Mouse (Mus musculus) adrenal gland, postnatal 25 days (tissue): Measurements from ENCODE around the gene Vgll2. TPM values are rescaled to one million over a fixed set of nuclear protein-coding genes. Genes with fewer than 3 reads are reported as not detected.

ENCODE experiments used
- DNase-seq: peaks from one replicate; pipeline ENCODE4 v3.0.0; 2021; ENCODE audit warnings: mixed read lengths
- long read RNA-seq: library from polyadenylated mRNA; stranded (forward); transcript quantifications from one replicate; pipeline ENCODE4 v2.0.0, GENCODE M21; 2021
- total RNA-seq: library from RNA; stranded (reverse); gene quantifications from 2 replicates; pipeline ENCODE4 v1.2.3, GENCODE M21; 2021

Vgll2 gene
- not detected in 2 replicates for total RNA-seq
- long read RNA-seq: 0 reads

DNA sequence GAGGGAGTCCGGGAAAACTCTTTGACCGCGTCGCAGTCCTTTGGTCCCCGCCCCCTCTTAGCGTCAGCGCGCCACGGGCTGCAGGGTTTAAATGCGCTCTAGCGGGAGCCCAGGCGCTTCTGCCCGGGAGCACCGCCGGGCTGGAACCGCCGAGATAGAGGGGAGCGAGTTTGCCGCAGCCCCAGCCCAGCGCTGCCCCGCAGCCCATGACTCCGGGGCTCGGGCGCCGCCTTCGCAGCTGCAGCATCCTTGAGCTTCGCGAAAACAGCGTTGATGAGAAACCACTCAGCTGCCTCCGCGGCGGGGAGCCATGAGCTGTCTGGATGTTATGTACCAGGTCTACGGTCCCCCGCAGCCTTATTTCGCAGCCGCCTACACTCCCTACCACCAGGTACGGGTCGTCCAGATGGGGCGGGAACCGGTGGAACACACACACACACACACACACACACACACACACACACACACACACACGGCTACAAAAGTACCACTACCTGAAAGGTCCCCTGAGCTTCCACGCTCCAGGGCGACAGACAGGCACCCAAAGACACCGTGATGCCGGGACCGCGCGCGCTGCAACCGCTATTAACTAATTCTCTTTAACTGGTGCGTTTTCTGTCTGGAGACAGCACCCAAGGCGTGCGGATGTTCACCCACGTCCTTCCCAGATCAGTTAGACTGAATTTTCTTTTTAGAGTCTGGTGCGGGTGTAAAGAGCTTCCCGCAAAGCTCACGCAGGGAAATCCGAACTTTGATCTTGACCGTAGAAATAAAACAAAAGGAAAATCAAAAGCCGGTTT, at the start of gene Vgll2:
TSS of gene Vgll2 (plus strand) at position 90 of the 800 bp plus-strand sequence.
- DNase-seq: peak; percentile 45

DNA sequence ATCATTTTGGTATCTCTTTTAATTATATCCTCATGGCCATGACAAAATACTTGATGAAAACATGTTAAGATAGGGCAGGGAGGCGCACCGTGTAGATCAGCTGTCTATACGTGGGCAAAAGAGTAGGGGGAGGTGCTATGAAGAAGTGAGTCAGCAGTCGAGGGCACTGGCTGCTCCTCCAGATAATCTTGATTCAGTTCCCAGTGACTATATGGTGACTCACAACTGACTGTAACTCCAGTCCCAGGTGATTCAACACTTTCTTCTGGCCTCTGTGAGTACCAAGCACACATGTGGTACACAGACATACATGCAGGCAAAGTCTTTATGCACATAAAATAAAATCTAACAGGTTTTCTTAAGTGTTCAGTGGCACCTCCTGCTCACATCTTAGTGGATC, 47.2 kb upstream of the Vgll2 start:
- DNase-seq: no peak

DNA sequence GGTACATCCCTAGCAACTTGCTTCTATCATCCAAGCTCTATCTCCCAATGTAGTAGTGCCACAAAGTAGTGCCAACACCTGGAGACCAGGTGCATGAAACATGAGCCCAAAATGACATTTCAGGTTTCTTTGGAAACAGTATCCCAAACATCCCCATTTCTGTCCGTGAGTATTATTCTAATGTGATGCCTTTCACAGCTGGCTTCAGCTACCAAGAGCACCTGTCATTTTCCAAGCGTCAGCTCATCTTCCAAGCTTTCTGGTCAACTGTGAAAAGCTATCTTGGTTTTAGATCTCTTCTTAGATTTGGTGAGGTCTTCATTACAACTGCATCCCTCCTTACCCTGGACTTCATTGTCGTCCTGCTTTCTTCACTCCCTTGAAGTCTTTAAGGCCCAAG, 46.7 kb upstream of the Vgll2 start:
- no peak for DNase-seq

DNA sequence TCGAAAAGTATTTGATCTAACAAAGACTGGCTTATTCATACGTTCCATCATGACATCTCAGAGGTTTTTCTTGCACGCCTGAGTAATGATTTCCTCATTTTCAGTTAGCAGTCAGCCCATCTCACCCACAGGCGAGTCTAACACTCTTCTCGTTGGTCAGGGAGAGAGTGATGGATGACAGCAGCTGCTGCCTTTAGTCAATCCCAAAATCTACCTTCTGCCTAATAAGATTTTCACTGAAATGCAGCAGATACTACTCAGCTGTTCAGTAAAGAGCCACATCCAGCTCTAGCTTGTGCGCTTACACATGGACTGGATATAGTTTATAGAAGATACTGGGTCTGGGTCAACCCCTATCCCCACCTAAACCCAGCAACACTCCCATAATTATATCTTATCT, 40.7 kb upstream of the Vgll2 start:
- DNase-seq: no peak

DNA sequence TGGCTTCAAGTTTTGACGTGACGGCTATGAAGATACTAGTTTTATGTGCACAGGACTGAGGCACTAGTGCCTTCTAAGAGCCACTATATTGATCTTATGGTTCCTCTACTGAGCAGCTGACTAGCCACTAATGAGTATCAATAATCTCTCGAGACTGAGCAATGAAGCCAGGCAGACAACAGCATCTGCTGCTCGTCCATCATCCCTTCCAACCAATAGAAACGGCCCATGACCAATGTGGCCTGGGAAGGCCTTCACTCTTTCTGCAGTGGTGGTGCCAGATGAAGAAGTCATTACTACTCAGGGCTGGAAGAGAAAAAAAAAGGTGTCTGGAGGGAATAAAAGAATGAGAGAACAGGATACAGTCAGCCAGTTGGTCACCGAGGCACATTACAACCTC, 39.9 kb upstream of the Vgll2 start:
- DNase-seq: no peak

DNA sequence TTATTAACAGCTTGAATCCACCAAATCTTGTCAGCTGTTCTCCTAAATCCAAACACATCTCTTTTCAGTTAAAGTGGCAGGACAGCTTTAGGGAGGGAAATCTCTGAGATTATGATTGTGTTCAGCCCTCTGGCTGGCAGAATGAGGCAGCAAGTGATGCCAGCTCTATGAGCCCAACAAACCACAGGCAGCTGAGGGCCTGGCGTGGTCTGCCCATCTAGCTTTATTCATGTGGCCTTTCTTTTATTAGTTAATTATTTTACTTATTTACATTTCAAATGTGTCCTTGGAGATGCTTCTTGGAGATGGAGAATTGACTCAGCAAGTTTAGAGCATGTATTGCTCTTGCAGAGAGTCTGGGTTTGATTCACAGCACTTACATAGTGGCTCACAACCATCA, 3.8 kb upstream of the Vgll2 start:
- DNase-seq: no peak

DNA sequence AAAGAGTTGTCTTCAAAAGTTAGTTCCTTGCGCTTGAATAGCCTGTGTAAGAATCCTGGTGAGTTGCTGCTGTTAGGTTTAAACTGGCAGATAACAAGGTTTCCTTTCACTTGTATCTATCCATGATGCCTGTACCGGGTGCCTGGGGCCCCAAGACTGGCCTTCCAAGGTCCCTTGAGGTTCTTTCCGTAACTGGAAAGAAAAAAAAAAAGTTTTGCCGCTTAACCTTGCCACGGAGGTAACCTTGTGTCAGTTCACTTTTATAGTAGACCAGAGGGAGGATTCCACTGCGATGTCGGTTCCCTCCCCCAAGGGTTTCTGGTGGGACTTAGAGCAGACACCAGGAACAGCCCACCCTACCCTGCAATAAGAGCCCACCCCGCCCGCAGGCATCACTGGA, 1.1 kb upstream of the Vgll2 start:
- DNase-seq: no peak

DNA sequence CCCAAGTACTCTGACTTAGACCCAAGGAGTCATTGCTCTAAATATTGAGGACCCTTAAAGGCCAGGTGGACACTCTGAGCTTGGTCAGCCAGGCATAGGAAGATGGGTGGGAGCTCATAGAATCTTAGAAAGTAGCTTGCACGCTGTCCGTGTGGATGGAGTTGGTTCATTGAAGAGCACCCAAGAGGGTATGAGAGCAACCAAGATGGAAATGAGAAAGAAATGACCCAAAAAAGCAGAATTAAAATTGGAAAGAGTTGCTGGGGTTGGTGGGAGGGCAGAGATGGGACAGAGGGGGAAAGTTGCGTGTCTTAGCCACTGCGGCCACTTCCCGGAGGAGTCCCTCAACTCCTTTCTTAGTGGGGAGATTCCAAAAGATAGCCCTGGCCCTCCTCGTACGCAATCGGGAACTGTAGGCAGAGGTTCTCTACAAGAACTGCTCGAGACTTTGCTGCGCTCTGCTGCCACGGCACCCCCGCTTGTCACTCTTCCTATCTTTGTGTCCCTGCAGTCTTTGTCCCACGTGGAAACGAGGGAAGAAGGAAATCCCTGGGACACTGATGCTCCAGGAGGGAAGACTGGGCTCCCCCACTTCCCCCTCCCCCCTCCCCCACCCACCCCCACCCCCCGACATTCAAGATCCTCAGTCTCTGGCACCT, 437 bp upstream of the Vgll2 start:
- no peak for DNase-seq

DNA sequence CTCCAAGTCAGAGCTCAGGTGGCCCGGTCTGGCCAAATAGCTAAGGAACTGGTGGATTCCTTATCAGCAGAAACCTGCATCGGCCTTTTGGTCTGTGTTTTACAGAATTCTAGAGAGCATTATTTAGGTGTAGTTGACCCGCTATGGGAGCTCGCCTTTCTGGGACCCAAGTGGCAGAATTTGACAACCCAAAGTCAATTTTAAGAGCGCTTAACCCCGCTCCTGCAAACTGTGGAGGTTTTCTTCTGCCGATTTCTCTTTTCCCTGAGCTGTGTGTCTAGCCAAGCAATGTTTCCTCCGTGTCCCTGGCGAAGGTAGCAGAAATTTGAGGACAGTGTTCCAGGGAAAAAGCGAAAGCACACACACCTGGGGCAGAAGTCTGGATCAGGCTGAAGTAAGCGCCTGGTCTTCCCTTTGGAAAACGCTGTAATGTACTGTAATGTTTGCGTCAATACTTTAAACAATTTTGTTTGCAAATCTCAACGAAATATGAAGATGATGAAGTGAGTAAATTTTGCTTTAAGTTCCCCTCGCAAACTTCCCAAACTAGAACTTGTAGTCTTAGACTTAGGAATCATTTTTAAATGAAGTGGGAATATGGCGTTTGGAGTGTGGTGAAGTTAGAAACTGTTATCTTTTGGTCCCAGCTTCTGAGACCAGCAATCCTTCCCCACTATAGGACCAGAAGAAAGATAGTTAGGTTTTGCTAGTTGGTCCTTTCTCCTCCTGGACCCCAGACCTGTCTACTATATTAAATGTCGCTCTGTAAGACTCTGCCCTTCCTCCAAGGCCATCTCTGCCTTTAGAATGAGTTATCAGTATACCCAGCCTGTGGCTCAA, 1.1 kb downstream of the Vgll2 start:
- DNase-seq: no peak

DNA sequence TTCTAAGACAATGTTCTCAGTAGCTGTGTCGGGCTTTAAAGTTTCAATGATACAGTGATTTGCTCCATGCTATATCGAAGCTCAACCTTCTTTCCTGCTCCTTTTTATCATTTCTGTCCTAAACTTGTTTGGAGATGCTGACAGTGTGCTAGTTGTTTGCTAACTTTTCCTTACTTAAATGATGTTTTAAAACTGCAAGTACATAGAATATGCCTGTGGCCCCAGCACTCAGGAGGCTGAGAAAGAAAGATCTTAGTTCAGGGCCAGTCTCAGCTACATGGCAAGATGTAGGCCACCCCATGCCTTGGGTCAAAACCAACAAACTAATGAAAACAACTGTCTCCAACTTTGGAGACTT, 1.7 kb downstream of the Vgll2 start:
- no peak for DNase-seq

DNA sequence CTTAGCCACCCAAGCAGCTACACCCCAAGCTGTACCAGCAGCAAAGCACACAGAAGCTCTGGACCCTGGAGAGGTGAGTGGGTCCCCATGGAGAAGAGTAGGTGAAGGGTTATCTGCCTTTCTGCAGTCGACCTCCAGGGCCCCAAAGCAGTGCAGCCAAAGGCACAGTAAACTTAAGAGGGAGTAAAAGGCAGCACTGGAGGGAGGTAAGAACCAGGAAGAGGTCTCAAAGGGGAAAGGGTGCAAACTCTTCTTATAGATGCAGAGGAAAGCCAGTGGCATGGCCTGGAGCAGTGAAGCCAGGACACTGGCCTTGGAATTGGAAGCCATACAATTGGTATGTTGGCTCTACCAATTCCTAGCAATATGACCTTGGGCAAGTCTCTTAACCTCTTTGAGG, 3.0 kb downstream of the Vgll2 start:
- no peak for DNase-seq

DNA sequence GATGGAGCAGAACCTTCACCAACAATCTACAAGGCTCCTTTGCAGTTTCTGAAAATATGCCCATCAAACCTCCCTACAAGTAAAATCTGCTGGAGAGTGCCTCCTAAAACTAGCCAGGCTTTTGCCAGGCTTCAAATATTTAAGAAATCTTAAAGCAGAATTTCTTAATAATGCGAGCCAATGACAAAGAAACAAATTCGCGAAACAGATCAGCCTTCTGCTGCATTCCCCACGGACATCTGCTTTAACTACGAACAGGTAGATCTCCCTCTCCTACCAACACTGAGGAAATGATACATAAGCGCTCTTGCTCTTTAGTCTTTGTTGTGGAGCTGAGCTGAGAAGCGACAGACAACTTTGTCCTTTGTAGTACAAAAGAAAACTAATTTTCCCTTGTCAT, 3.5 kb downstream of the Vgll2 start:
- DNase-seq: no peak

DNA sequence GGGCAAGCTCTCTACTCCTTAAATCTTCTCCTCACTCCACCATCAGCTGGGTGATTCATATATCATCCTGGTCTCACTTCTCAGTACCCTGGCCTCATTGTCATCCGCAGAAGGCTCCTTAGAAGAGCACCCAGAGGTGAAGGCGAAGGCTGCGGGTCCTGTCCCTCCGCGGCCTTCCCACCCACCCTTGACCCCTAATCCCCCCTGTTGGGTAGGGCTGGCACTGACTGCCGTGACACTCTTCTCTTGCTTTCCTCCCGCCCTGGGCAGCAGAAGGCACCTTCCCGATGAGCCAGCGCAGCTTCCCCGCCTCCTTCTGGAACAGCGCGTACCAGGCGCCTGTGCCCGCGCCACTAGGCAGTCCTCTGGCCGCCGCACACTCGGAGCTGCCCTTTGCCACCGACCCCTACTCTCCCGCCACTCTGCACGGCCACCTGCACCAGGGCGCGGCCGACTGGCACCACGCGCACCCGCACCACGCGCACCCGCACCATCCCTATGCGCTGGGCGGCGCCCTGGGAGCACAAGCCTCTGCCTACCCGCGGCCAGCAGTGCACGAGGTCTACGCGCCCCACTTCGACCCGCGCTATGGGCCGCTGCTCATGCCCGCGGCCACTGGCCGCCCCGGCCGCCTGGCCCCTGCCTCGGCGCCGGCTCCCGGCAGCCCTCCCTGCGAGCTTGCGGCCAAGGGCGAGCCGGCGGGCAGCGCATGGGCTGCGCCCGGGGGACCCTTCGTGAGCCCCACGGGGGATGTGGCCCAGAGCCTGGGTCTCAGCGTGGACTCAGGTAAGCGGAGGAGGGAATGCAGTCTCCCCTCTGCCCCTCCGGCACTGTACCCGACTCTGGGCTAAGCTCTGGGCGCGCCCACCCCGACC, 5.1 kb downstream of the Vgll2 start:
- peak; percentile 8 for DNase-seq

DNA sequence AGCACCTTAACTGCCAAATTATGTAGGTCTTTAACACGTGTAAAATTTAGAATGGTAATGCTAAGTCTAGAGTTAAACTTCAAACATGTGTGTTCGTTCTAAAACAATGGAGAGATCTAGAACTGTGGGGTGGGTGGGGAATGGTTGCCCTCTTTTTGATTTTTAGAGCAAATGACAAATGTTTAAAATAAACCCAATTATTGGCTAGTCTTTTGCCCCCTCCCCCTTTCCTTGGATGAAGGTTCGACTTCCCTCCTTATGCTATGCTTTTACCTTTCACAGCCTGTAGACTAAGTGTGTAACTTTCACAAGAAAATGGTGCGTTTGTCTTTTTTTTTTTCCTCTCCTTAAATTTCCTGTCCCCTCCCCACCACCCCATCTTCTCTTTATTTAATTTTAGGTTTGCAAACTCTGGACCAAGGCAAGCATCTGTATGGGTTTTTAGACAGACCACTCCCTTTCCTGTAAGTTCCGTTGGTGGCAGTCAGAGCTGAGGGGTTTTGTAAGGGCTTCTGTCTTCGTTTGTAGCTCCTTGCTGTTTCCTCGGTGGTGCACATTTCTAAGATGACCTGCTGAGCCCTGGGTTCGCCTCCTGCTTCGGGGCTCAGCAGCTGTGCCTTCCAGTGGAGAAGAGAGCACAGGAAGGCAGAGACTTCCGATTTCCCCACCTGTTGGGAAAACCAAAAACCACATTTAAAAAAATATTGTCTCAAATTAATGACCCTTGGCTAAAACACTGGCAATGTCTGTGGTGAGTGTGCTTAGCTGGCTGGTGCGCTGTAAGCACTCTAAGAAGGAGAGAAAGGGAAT, 6.5 kb downstream of the Vgll2 start:
- DNase-seq: no peak

DNA sequence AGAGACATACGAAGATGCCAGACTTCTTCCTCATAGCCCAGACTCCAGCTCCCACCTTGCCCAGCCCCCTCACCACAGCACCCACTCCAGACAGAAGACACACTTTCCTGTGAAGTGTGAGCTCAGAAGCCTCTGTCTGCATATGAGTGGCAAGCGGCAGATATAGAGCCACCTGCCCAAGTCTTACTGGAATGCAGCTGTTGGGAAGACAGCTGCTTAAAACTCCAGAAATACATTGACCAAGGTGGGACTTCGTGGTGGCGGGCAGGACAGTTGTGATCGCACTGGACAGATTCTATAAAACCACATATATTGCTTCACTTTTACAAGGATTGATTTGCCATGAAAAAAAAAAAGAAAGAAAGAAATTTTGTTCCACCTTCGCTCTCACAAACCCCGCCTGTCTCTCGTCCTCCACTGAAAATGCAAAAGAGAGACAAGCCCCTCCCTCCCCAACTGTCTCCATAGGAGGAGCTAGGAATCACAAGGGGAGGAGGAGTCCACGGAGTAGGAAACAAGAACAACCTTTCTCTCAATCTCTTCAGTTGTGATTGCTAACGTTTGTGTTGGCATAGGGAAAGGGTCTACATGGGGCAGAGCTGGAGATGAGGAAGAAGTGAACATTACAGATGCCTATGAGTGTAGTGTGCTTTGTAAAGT, 7.2 kb downstream of the Vgll2 start:
- DNase-seq: no peak

DNA sequence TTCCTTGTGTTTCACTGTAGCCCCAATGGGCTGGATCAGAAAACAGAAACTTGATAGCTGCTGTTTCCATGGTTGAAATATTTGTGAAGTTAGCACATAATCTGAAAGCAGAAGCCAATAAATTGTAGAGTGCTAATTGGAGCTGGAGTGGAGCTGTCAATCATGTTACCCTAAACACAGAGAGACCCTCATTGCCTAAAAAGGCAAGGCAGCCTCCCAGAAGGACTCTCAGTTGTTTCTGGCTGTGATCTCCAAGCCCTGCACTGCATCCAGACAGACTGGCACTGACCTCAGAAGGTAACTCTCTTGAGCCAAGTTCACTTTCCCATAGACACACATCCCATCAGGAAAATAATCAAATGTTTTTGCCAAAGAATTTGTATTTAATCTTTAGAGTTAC, 11.4 kb downstream of the Vgll2 start:
- DNase-seq: no peak

DNA sequence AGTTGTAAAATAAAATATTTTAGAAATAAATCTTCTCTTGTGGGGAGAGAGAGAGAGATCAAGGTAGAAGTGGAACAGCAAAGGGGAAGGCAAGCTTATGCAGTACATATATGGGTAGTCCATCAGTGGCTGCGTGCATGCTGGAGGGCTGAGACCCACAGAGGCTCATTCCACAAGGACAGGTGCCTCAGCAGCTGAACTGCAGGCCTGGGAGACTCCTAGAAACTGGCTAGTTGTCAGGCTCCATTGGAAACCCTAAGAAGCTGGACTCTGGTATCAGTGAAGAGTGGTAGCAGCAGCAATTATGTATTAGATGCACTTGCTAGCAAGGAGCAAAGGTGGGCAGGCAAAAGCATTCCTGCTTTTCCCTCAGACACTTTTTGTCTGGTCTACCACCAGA, 17.1 kb downstream of the Vgll2 start:
- no peak for DNase-seq

DNA sequence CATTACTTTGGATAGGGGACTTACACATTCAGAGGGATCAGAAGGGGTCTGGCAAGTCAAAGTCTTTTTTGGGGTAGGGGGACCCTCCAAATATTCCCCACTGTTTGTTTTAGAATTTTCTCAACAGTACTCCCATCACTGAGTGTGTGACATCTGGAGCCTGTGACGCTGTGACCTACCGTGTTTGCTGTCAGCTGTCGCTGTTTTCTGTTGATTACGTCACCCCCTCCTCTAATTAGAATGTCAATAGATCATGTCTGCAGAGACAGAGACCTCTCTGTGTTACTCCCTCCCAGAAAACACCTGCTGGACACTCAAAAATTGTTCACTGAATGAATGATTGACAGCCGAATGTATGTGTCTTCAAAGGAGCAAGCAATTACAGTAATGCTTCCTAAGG, 20.8 kb downstream of the Vgll2 start:
- no peak for DNase-seq

DNA sequence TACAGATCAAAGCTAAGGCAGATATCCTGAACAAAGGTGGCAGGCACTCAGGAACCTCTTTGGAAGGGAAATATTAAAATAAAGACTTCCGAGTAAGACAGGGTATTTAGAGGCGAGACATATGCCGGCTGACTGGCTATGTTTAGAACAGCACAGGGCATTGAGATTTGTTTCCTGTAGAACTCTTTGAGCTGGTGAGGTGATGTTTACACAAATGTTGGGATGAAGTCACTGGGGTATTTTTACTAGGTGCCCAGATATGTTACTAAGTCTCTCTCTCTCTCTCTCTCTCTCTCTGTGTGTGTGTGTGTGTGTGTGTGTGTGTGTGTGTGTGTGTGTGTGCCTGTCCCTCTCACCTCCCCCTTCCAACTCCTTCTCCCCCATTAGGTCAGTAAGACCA, 26.0 kb downstream of the Vgll2 start:
- no peak for DNase-seq

DNA sequence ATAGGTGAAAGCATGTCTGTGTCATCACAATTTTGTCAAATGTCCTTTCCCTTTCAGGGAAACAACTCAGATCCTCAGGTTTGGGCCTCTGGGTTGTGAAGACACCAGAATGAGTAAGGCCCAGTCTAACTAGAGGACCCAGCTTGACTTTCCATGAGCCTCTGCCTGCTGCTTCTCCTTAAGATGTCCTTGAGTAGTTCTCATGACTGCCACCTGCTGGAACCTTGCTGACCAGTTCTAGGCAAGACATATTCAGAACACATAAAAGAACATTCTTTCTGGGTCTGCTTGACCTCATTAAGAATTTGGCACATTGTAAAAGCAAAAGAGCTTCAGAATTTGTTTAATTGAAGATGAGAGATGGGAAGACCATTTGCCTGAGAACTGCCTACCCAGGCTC, 50.2 kb downstream of the Vgll2 start:
- DNase-seq: peak; percentile 47
